Comparison of ENCODE assay signal across 8 mouse cellular contexts in genomic region chr5:91962639-91963440, GRCm38 (mm10). TPM values are rescaled to one million over a fixed set of nuclear protein-coding genes. Genes with fewer than 3 reads are reported as not detected.
DNase-seq lines count a peak whose midpoint lies in the region; ATAC-seq lines count a peak whose summit lies in the region.

Rchy1 (minus strand) TSS chr5:91963068.

- H3K4me1 ChIP-seq in heart, embryonic 10.5 days = peaks cover 23% of the 10 kb centered on the region
- peaks cover 21% of the 10 kb centered on the region for H3K4me1 ChIP-seq in kidney, embryonic 15.5 days

- no peaks in the 10 kb centered on the region for H3K27me3 ChIP-seq in heart, embryonic 10.5 days (ENCODE audit: insufficient read depth, poor library complexity, severe bottlenecking)
- H3K27me3 ChIP-seq in kidney, embryonic 15.5 days = no peaks in the 10 kb centered on the region

- under 1% methylated on average over 65 of the region's 65 CpGs for WGBS in heart, embryonic 10.5 days
- under 1% methylated on average over 65 of the region's 65 CpGs for WGBS in kidney, embryonic 15.5 days

- H3K27ac ChIP-seq in heart, embryonic 10.5 days = peak within 1 kb of the TSS; percentile 94
- peak within 1 kb of the TSS; percentile 100 for H3K27ac ChIP-seq in kidney, embryonic 15.5 days

- peak; percentile 94 to 95 for DNase-seq in B cell, adult 2 months
- DNase-seq in brain, adult 2 months (ENCODE audit: low read depth, low spot score) = peak; percentile 99
- peak; percentile 98 for DNase-seq in heart, embryonic 10.5 days (ENCODE audit: low spot score)
- DNase-seq in liver = peak; percentile 94
- peak; percentile 91 to 98 for DNase-seq in spleen, postnatal 4 days (ENCODE audit: low spot score in 2 of 2)

- ATAC-seq in erythroblast, adult 5-6 weeks (replicated peaks; ENCODE audit: low FRiP score, poor library complexity, severe bottlenecking) = peak; percentile 89
- ATAC-seq in kidney, embryonic 15.5 days (replicated peaks; ENCODE audit: low FRiP score) = peak; percentile 99
- peak; percentile 77 for ATAC-seq in monocyte, adult 5-6 weeks (replicated peaks; ENCODE audit: insufficient number of reproducible peaks, low FRiP score, low TSS enrichment, poor library complexity, severe bottlenecking)

- H3K36me3 ChIP-seq in heart, embryonic 10.5 days = peaks cover under 1% of the 10 kb centered on the region; the same call in 1 of the 2 replicates
- peaks cover 11% of the 10 kb centered on the region for H3K36me3 ChIP-seq in kidney, embryonic 15.5 days

- H3K4me2 ChIP-seq in kidney, embryonic 15.5 days = peak within 1 kb of the TSS; percentile 68

- H3K4me3 ChIP-seq in heart, embryonic 10.5 days = peak within 1 kb of the TSS; percentile 81
- peak within 1 kb of the TSS; percentile 79 for H3K4me3 ChIP-seq in kidney, embryonic 15.5 days (replicated peaks)

- H3K9ac ChIP-seq in kidney, embryonic 15.5 days = peak within 1 kb of the TSS; percentile 71

- H3K9me3 ChIP-seq in heart, embryonic 10.5 days = no peaks in the 10 kb centered on the region
- no peaks in the 10 kb centered on the region for H3K9me3 ChIP-seq in kidney, embryonic 15.5 days (replicated peaks)

RNA-seq across cellular contexts. Expression of gene Rchy1, which starts in this region (rescaled TPM):
- total RNA-seq in erythroblast, adult 5-6 weeks (2015; ENCODE audit: low replicate concordance) = 23.8 and 40.7 TPM in 2 replicates
- 14.4 and 26.2 TPM in 2 replicates for total RNA-seq in erythroblast, adult 5-6 weeks (2017; ENCODE audit: low replicate concordance)
- 56.7 and 60.1 TPM in 2 replicates for polyA plus RNA-seq in heart, embryonic 10.5 days (2016; fragmentation: Nextera tagmentation; extraction: Ambion mirVana)
- polyA plus RNA-seq in kidney, embryonic 15.5 days (2015; fragmentation: Nextera tagmentation; extraction: Ambion mirVana) = 78.5 and 81.7 TPM in 2 replicates
- 68.7 to 110 TPM (median 81.9 TPM) in 3 replicates for total RNA-seq in monocyte, adult 5-6 weeks (2017)

Comparison
In these comparisons a context has a peak if more than half of its experiments do, and no peak if none do; other contexts are left out.
1. Peak in every context shown above with its lines: DNase-seq, ATAC-seq, H3K4me3 ChIP-seq and H3K27ac ChIP-seq.